Mouse (Mus musculus) left cerebral cortex, postnatal 14 days (tissue): ENCODE measurements around the gene Litaf. TPM values are rescaled to one million over a fixed set of nuclear protein-coding genes. Genes with fewer than 3 reads are reported as not detected.
"Not testable (repeated sequence)": the region's sequence is repeated elsewhere in the genome, so short reads cannot be mapped to it uniquely, and the experiment has no call there.

Source experiments
- DNase-seq, 2 experiments: peaks; one replicate each; pipeline ENCODE4 v3.0.0; 2021 to 2022; ENCODE audit warnings: low spot score in 2 of 2, mixed read lengths in 1 of 2
- intact Hi-C: fragments of 180-260 bp; cut with DNase I; formaldehyde crosslinking; loops from one replicate; pipeline ENCODE4 v1.15.1; 2025
- total RNA-seq, 2 experiments: library from RNA; stranded (reverse); gene quantifications; 2 replicates each; pipeline ENCODE4 v1.2.3; 2021

Litaf gene
- total RNA-seq, 2 experiments from 2014 or later: 8.0 to 10.0 TPM

GRCm38 (mm10) chr16:10972259-10972658 is 93.7 kb downstream of the Litaf start:
- intact Hi-C loops: no loop called here
- no peak for DNase-seq

GRCm38 (mm10) chr16:10969944-10970343 is 96.0 kb downstream of the Litaf start:
- DNase-seq, intact Hi-C loops: not testable (repeated sequence)

GRCm38 (mm10) chr16:10969342-10969741 is 96.6 kb downstream of the Litaf start:
- no peak for DNase-seq
- intact Hi-C loops: no loop called here

GRCm38 (mm10) chr16:10968299-10968698 is 97.7 kb downstream of the Litaf start:
- intact Hi-C loops: no loop called here
- DNase-seq: no peak

- no peak for DNase-seq
- intact Hi-C loops: no loop called here
These were observed 98.2 kb downstream of the Litaf start for GRCm38 (mm10) chr16:10967756-10968155.

- intact Hi-C loops: no loop called here
- no peak for DNase-seq
These were observed 98.9 kb downstream of the Litaf start for GRCm38 (mm10) chr16:10967013-10967412.

- intact Hi-C loops: no loop called here
- DNase-seq: no peak
These were observed 100.9 kb downstream of the Litaf start for GRCm38 (mm10) chr16:10965034-10965433.

- no peak for DNase-seq
- intact Hi-C loops: no loop called here
These were observed 105.0 kb downstream of the Litaf start for GRCm38 (mm10) chr16:10960916-10961315.

- DNase-seq: peak; percentile 32 to 49
- intact Hi-C loops: loop anchor here (5.0 kb wide), 1 partner anchor 33 kb away; no protein-coding TSS in a partner anchor
These were observed 107.1 kb downstream of the Litaf start for GRCm38 (mm10) chr16:10958763-10959440.

- not testable (repeated sequence) for DNase-seq
- intact Hi-C loops: loop anchor here (5.0 kb wide), 1 partner anchor 34 kb away; no protein-coding TSS in a partner anchor
These were observed 107.7 kb downstream of the Litaf start for GRCm38 (mm10) chr16:10958307-10958706.

- no peak for DNase-seq
- intact Hi-C loops: loop anchor here (5.0 kb wide), 1 partner anchor 35 kb away; no protein-coding TSS in a partner anchor
These were observed 108.2 kb downstream of the Litaf start for GRCm38 (mm10) chr16:10957794-10958193.

- intact Hi-C loops: loop anchor here (5.0 kb wide), 1 partner anchor 35 kb away; no protein-coding TSS in a partner anchor
- peak; percentile 37 to 72 for DNase-seq
These were observed 108.8 kb downstream of the Litaf start for GRCm38 (mm10) chr16:10956938-10957685.

- DNase-seq: peak; percentile 48 to 85
- intact Hi-C loops: loop anchor here (5.0 kb wide), 1 partner anchor 37 kb away; no protein-coding TSS in a partner anchor
These were observed 110.9 kb downstream of the Litaf start for GRCm38 (mm10) chr16:10955078-10955477.

GRCm38 (mm10) chr16:10952881-10953280 is 113.1 kb downstream of the Litaf start:
- intact Hi-C loops: no loop called here
- DNase-seq: no peak

GRCm38 (mm10) chr16:10952071-10952470 is 113.9 kb downstream of the Litaf start:
- DNase-seq: no peak
- intact Hi-C loops: no loop called here

GRCm38 (mm10) chr16:10951581-10951980 is 114.4 kb downstream of the Litaf start:
- no peak for DNase-seq
- intact Hi-C loops: no loop called here

GRCm38 (mm10) chr16:10950539-10950938 is 115.4 kb downstream of the Litaf start:
- intact Hi-C loops: no loop called here
- no peak for DNase-seq

GRCm38 (mm10) chr16:10947724-10948123 is 118.2 kb downstream of the Litaf start:
- DNase-seq: no peak
- intact Hi-C loops: loop anchor here (5.0 kb wide), 1 partner anchor 70 kb away; no protein-coding TSS in a partner anchor

- no peak for DNase-seq
- intact Hi-C loops: loop anchor here (5.0 kb wide), 1 partner anchor 68 kb away; no protein-coding TSS in a partner anchor
These were observed 120.4 kb downstream of the Litaf start for GRCm38 (mm10) chr16:10945381-10946127.

GRCm38 (mm10) chr16:10944545-10944944 is 121.4 kb downstream of the Litaf start:
- intact Hi-C loops: loop anchor here (5.0 kb wide), 1 partner anchor 88 kb away; no protein-coding TSS in a partner anchor
- DNase-seq: no peak
